Mouse (Mus musculus): ENCODE measurements around the gene Fcrl6.
A peak's percentile ranks its signal among the peaks of the same experiment; 100 is the strongest.

DNA sequence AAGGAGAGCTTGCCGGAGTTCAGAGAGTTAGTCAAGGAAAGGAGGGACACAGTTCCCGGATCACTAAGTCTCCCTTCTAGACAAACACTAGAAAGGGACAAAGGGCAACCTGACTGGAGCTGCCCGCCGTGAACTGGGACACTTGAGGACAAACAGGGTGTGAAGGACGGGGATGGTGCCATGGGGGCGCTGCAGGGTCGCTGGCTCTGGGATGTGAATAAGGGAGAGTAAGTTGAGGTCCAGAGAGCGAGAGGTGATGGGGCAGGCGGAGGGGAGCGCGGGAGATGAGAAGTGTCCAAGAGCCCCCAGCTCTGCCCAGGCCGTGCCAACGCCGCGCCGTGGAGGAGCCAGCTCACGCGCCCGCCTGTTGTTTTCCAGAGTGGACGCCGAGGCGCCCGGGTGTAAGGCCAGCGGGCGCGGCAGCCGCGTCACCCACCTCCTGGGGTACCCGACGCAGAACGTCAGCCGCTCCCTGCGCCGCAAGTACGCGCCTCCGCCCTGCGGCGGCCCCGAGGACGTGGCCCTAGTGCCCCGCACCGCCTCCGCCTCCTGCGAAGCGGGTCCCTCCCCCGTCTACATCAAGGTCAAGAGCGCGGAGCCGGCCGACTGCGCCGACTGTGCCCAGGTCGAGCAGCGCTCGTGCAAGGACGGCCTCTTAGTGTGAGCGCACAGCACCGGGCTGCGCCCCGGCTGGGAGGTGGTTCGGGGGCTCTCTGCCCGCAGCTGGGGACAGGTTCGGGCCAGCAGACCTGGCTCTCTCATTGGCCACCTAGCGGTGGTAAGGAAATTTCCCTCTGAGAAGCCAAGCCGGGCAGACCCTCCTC, 39.5 kb downstream of the Fcrl6 start:
- TF ChIP-seq CTCF (conservative IDR thresholded peaks at IDR 0.05 in 1 of 2, IDR thresholded peaks at IDR 0.05 in 1 of 2; ENCODE audit: low read depth in 2 of 2, low read length in 2 of 2) (peak in 1 of 2 experiments; percentile 69; a peak in 2 of 4 replicates), RCOR1 (conservative IDR thresholded peaks at IDR 0.05; ENCODE audit: low read depth, low read length) (no peak), CHD2 (IDR thresholded peaks at IDR 0.05; ENCODE audit: low read length) (no peak), MXI1 (IDR thresholded peaks at IDR 0.05; ENCODE audit: low read depth, low read length) (no peak), POLR2A (IDR thresholded peaks at IDR 0.05; ENCODE audit: low read depth, low read length) (no peak), POLR2AphosphoS2 (IDR thresholded peaks at IDR 0.05; ENCODE audit: low read depth, low read length) (no peak), USF1 (IDR thresholded peaks at IDR 0.05; ENCODE audit: low read depth, low read length) (no peak), USF2 (conservative IDR thresholded peaks at IDR 0.05; ENCODE audit: low read depth, low read length) (no peak), JUN (IDR thresholded peaks at IDR 0.05; ENCODE audit: insufficient read depth, low read depth, low read length) (no peak)
